Mouse (Mus musculus): Measurements from ENCODE around the gene Nsrp1. TPM values are rescaled to one million over a fixed set of nuclear protein-coding genes. Genes with fewer than 3 reads are reported as not detected.
A peak's percentile ranks its signal among the peaks of the same experiment; 100 is the strongest.

Nsrp1 gene
- total RNA-seq, 2 experiments from 2014 or later: 17.3 to 22.6 TPM

DNA sequence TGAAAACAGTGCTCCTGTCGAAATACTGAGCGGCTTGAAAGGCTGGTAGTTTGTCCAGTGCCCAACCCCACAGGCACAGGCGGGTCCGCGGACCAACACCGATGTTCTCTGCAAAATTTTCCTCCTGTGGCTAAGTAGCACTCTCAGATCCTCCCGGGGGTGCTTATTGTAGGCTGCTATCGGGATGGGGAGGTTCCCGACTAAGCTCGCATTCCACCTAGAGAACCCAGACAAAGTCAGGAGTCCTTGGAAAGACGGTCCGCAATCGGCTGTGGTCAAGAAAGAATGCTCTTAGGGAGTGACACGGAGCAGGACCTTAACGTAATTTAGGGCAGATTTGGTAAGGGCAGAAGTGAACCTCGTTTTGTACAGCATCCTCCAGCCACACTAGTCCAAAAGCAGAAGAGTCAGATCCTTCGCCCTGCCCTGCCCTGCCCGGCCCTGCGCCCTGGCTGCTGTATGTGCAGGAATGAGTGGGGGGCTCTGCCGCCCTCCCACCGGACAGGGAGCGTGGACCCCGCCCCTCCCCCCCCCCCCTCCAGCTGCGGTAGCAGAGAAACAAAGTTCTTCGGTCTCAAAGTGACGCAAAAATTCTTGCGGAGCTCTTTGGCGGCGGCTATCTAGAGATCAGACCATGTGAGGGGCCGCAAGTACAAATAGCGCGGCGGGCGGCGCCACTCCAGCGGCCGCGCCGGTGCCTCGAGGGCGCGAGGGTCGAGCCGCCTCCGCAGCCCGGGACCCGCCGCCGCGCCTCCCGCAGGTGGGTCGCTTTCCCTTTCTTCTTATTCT, 80.1 kb downstream of the Nsrp1 start, which contains the start of gene Slc6a4:
Slc6a4 (plus strand) TSS at position 688 of the 789 bp plus-strand sequence.
- DNase-seq (ENCODE audit: low spot score in 2 of 2): no peak
- intact Hi-C loops (cut with DNase I): loop anchor here (5.0 to 10.0 kb wide), 3 partner anchors 74 to 317 kb away; no protein-coding TSS in a partner anchor

DNA sequence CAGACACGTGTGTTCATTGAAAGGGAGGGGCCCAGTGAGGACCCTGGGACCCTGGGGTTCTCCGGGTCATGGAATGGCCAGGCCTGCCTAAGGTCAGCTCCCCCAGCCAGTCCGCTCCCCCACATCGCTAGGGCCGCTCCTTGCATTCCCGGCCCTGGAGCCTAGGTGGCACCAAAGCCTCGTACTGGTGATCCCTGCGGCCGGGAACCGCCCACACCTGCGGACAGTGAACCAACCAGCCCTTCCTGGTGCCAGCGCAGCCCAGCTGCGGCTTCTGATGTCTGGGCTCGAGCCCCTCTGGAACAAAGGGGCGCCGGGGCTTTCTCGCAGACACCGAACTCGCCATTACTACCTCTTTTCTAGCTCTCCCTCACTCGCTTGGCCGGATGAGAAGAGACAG, 80.9 kb downstream of the Nsrp1 start:
- DNase-seq (ENCODE audit: low spot score in 2 of 2): peak; percentile 60 to 61
- intact Hi-C loops (cut with DNase I): loop anchor here (5.0 to 10.0 kb wide), 3 partner anchors 75 to 317 kb away; no protein-coding TSS in a partner anchor

DNA sequence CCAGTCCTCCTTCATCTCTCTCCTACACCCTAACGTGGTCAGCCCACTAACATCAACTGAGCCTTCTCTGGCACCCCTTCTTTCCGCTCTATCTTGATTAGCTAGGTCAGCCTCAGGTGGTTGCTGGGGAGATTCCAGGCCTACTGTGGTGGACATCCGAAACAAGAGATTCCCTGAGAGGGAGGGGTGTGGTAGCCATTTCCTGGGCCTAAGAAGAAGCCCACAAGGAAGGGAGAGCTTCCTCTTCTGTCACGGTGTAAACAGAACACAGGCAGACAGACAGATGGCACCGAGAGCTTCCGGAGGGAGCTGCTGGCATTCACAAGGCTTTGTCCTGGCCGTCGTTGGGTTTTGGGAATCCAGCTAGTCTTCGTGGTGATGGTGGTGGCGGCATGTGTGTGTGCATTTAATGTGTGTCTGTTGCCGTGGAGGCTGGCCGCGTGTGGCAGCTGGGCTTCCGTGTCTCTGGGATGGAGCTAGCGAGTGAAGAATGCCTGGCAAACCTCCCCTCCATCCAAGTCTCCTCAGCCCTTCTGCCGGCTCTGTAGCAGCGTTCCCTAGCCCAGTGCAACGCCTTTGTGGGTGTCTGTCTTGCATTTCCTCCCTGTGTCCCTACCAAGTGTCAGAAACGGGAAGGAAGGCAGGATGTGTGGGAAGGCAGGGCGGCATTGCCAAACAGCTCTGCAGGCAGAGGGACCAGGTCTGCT, 82.1 kb downstream of the Nsrp1 start:
- intact Hi-C loops (cut with DNase I): loop anchor here (5.0 to 10.0 kb wide), 3 partner anchors 76 to 319 kb away; no protein-coding TSS in a partner anchor
- DNase-seq (ENCODE audit: low spot score in 2 of 2): peak in 1 of 2 experiments; percentile 12

Small RNAs within 50 kb of the gene (microRNA-seq; reads per million reads assigned to microRNA genes)
- 2,471 reads per million, percentile 86 among the genes with 10 or more reads in this experiment for gene Mir423

Other genes with a start within 250 kb of the Nsrp1 start
- 10 to 100 TPM; 53.0 to 56.1 TPM for gene Cpd, start 231.4 kb downstream of the Nsrp1 start, total RNA-seq (2021)
- gene Tmigd1, start 176.3 kb downstream of the Nsrp1 start, total RNA-seq (2021): not detected
- gene Blmh, start 153.6 kb downstream of the Nsrp1 start, total RNA-seq (2021): 10 to 100 TPM; 58.9 to 60.3 TPM
- gene Slc6a4, start 79.8 kb downstream of the Nsrp1 start, total RNA-seq (2021): under 1 TPM in 1 of 2 experiments, not detected in 1; 0.20 TPM
- 1 to 10 TPM; 5.3 to 6.0 TPM for gene Efcab5, start 110.5 kb upstream of the Nsrp1 start, total RNA-seq (2021)
- gene Ssh2, start 137.9 kb upstream of the Nsrp1 start, total RNA-seq (2021): 10 to 100 TPM; 27.9 to 41.6 TPM